Mouse (Mus musculus): ENCODE data around the gene Art4. TPM values are rescaled to one million over a fixed set of nuclear protein-coding genes. Genes with fewer than 3 reads are reported as not detected.
"Not testable (repeated sequence)": the region's sequence is repeated elsewhere in the genome, so short reads cannot be mapped to it uniquely, and the experiment has no call there.

Gene Art4
- total RNA-seq (2021): 10 to 100 TPM; 14.7 to 18.2 TPM
- long read RNA-seq, experiment 1, transcript Art4-201 (3 exons, 2,517 nt): major isoform, 7 of 11 reads
- long read RNA-seq, experiment 1, partial matches to known transcripts: 3 of 11 reads
- long read RNA-seq, experiment 1, other reads (novel, unspliced or antisense): 1 of 11 reads
- long read RNA-seq, experiment 2, transcript Art4-201 (3 exons, 2,517 nt): major isoform, 6 of 7 reads
- long read RNA-seq, experiment 2, partial matches to known transcripts: 1 of 7 reads
- long read RNA-seq, experiment 2, other reads (novel, unspliced or antisense): 0 of 7 reads

GRCm38 (mm10) chr6:136857186-136857872, at the start of gene Art4:
Gene Art4 (minus strand): TSS chr6:136857733.
- DNase-seq: peak; percentile 43 to 58
- intact Hi-C loops (cut with DNase I): no loop called here

- intact Hi-C loops (cut with DNase I): no loop called here
- peak; percentile 30 to 47 for DNase-seq
These were observed 49.4 kb upstream of the Art4 start for GRCm38 (mm10) chr6:136906937-136907293.

- DNase-seq: peak; percentile 35 to 36
- intact Hi-C loops (cut with DNase I): no loop called here
These were observed 48.9 kb upstream of the Art4 start for GRCm38 (mm10) chr6:136906283-136906936.

GRCm38 (mm10) chr6:136903885-136904470, 46.4 kb upstream of the Art4 start:
- no peak for DNase-seq
- intact Hi-C loops (cut with DNase I): no loop called here

- no peak for DNase-seq
- intact Hi-C loops (cut with DNase I): no loop called here
These were observed 45.0 kb upstream of the Art4 start for GRCm38 (mm10) chr6:136902527-136902926.

- intact Hi-C loops (cut with DNase I): no loop called here
- DNase-seq: no peak
These were observed 43.5 kb upstream of the Art4 start for GRCm38 (mm10) chr6:136901010-136901409.

- intact Hi-C loops (cut with DNase I): no loop called here
- no peak for DNase-seq
These were observed 43.0 kb upstream of the Art4 start for GRCm38 (mm10) chr6:136900369-136901009.

GRCm38 (mm10) chr6:136898954-136899353, 41.4 kb upstream of the Art4 start:
- intact Hi-C loops (cut with DNase I): no loop called here
- DNase-seq: no peak

GRCm38 (mm10) chr6:136898222-136898621, 40.7 kb upstream of the Art4 start:
- intact Hi-C loops (cut with DNase I): no loop called here
- peak; percentile 31 to 34 for DNase-seq

- intact Hi-C loops (cut with DNase I): no loop called here
- DNase-seq: peak in 1 of 2 experiments; percentile 25
These were observed 40.3 kb upstream of the Art4 start for GRCm38 (mm10) chr6:136897789-136898188.

GRCm38 (mm10) chr6:136894532-136895339, 37.2 kb upstream of the Art4 start:
- DNase-seq: peak in 1 of 2 experiments; percentile 36
- intact Hi-C loops (cut with DNase I): no loop called here

- no peak for DNase-seq
- intact Hi-C loops (cut with DNase I): no loop called here
These were observed 34.5 kb upstream of the Art4 start for GRCm38 (mm10) chr6:136892002-136892401.

- DNase-seq: no peak
- intact Hi-C loops (cut with DNase I): no loop called here
These were observed 32.0 kb upstream of the Art4 start for GRCm38 (mm10) chr6:136889554-136889953.

GRCm38 (mm10) chr6:136889067-136889466, 31.5 kb upstream of the Art4 start:
- intact Hi-C loops (cut with DNase I): no loop called here
- no peak for DNase-seq

GRCm38 (mm10) chr6:136887854-136888253, 30.3 kb upstream of the Art4 start:
- DNase-seq: peak; percentile 67 to 74
- intact Hi-C loops (cut with DNase I): no loop called here

GRCm38 (mm10) chr6:136884766-136885165, 27.2 kb upstream of the Art4 start:
- DNase-seq; intact Hi-C loops (cut with DNase I): not testable (repeated sequence)

- intact Hi-C loops (cut with DNase I): no loop called here
- no peak for DNase-seq
These were observed 26.4 kb upstream of the Art4 start for GRCm38 (mm10) chr6:136883961-136884360.

- peak; percentile 28 to 47 for DNase-seq
- intact Hi-C loops (cut with DNase I): no loop called here
These were observed 25.9 kb upstream of the Art4 start for GRCm38 (mm10) chr6:136883431-136883915.

GRCm38 (mm10) chr6:136881678-136882077, 24.1 kb upstream of the Art4 start:
- intact Hi-C loops (cut with DNase I): no loop called here
- DNase-seq: no peak

GRCm38 (mm10) chr6:136875670-136876069, 18.1 kb upstream of the Art4 start, which contains the start of gene Mgp:
Gene Mgp (minus strand): TSS chr6:136875823.
- DNase-seq: peak; percentile 66 to 73

More at GRCm38 (mm10) chr6:136875670-136876069, 18.1 kb upstream of the Art4 start, which contains the start of gene Mgp:
- intact Hi-C loops (cut with DNase I): no loop called here

All from heart, postnatal 14 days (tissue).